Mouse (Mus musculus): ENCODE results near the gene Efcab2.

- TF ChIP-seq GATA1 (IDR thresholded peaks at IDR 0.05; ENCODE audit: borderline replicate concordance, low read length) (no peak), FLI1 (IDR thresholded peaks at IDR 0.05; ENCODE audit: low read length) (no peak)
These were observed at the start of gene Efcab2 for GRCm38 (mm10) chr1:178405951-178406711.

Measured in megakaryocyte, embryonic 14.5 days (primary cell).